Mouse (Mus musculus) cerebellum, adult 2 months (tissue): ENCODE data around the gene Uprt.

Experiments used
- CTCF ChIP-seq: fragments of 200-500 bp; IDR thresholded peaks from 2 replicates; pipeline ENCODE4 v1.5.1; 2011; ENCODE audit warnings: low read depth, mild to moderate bottlenecking, control low read depth, low read length, moderate library complexity, borderline replicate concordance; ENCODE audit not compliant: insufficient read depth
- POLR2A ChIP-seq: fragments of 200-500 bp; IDR thresholded peaks from 2 replicates; pipeline ENCODE4 v1.6.1; 2011; ENCODE audit warnings: low read length, control low read depth, borderline replicate concordance; ENCODE audit not compliant: insufficient read depth

- TF ChIP-seq POLR2A (no peak), CTCF (no peak)
Measured at GRCm38 (mm10) chrX:104433456-104433855, 49.2 kb upstream of the Uprt start.
